Mouse (Mus musculus) adrenal gland, adult (tissue): Measurements from ENCODE around the gene Slc12a6.
A peak's percentile ranks its signal among the peaks of the same experiment; 100 is the strongest.

Source experiments
- DNase-seq, 2 experiments: peaks; one replicate each; pipeline ENCODE4 v3.0.0; 2022 to 2023; ENCODE audit warnings: low spot score in 1 of 2; ENCODE audit not compliant: inconsistent age in 2 of 2

Slc12a6 gene

DNA sequence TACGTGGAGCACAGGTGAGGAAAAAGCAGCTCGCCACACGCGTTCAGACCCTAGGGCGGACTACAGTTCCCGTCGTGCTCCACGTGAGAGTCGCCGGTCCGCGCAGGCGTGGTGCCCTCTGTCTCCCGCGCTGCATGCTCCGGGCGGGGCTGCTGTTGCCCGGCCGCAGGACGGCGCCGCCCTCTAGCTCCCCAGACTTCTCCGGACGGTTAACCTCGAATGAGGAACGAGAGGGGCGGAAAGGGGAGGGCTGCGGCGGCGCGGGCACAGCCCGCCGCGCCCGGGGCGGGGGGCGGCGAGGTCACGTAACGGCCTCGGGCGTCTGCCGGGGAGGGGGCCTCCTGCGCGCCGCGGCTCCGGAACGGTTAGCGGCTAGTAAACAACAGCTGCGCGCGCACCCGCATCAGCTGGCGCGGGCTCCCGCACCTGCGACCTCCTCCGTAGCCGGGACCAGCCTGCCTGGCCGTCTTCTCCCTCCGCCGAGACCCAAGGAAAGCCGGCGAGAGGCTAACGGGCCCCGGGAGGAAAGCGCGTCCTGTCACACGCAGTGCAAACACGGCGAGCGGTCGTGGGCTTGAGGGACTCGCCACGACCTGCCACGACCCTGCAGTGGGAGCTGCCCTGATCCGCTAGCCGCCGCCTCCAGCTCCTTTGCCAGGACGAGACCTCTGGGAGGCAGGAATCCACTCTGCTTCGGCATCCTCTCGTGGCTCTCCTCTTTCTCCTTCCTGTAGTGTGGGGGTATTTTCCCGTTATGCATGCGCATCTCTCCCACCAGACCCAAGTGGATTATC lies at the start of gene Slc12a6:
TSS of gene Slc12a6 (plus strand) at position 378 of the 794 bp plus-strand sequence.
- DNase-seq, result peak; percentile 95 to 97

DNA sequence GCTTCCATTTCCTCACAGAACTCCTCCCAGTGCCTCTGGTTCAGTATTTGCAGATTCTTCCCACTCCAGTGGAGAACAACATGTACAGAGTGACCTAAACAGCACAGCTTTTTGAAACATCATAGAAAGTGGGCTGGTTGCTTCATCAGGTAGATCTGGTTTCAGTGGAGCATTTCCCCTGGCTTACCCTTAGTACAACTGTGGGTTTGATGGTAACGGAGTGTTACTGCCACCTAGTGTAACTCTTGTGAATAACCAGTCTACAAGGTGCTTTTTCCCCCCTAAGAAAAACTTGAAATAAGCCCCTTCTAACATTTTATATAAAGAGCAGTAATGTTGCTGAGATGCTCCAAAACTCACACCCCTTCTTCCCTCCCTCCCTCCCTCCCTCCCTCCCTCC lies 49.6 kb upstream of the Slc12a6 start:
- peak in 1 of 2 experiments; percentile 63 for DNase-seq

DNA sequence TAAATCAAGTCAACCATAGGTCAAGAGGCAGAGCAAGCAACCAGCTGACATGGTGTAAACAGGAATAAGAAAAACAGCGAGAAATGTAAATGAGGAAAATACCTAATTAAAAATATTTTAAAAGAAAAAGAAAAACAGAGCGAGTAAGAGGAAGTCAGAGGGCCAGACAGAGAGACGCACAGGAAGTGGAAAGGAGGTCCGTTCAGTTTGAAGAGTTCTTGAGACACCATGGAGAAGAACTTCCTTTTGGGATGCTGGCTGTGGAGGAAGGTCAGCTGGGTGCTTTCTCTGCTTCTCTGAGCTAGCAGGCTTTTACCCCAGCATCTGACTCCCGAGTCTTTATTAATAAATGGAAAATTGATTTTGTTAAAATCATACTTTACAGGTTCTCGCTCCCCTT lies 48.0 kb upstream of the Slc12a6 start:
- DNase-seq, result no peak

DNA sequence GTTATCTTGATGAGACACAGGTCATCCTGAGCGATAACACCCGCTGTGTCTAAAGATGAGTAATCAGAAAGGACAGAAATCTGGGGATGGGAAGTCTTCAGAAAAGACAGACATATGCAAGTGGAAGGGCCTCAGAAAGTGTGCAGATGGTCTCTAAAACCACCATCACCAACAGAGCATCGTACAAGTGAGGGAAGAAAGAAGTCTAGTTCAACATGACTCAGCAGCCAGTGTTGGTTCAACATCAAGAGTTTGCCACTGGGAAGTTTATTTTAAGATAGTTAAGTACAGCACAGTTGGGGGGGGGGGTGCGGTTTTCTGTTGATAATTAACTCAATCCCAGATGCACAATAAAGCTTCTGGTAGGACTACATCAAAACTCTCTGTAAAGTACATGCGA lies 44.7 kb upstream of the Slc12a6 start:
- no peak for DNase-seq

DNA sequence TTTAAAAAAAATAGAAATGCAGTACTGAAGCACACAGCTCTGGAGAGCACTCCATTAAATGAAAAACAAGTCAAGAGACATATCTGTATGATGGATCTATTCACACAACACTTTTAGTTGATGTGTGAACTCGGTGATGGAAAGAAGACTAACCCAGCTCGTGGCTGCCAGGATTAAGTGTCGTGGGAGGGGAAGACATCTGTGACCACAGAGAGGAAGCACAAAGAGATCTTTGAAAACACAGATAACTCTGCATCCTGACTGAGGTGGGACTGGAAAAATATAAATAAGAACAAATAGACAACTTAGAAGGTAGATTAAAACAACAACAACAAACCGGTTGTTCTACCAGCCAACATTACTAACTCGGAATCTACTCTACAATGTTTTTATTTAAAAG lies 43.0 kb upstream of the Slc12a6 start:
- no peak for DNase-seq

DNA sequence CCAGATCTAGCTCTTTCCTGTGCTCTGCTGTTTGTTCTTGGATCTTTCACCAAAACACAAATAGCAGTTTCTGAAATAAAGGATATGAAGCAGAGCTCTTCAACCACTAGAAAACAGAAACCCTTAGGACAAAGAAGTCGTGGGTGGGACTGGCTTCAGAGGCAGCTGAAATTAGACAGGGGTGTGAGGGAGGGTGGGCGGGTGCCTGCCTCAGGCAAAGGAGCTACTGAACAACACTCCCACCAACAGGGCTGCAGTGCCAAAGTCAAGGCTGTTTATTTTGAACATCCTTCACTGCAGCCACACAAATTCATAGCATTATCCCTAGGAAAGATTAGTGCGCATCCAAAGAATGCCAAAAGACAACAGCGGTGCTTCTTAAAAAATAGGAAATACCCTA lies 41.3 kb upstream of the Slc12a6 start:
- no peak for DNase-seq

DNA sequence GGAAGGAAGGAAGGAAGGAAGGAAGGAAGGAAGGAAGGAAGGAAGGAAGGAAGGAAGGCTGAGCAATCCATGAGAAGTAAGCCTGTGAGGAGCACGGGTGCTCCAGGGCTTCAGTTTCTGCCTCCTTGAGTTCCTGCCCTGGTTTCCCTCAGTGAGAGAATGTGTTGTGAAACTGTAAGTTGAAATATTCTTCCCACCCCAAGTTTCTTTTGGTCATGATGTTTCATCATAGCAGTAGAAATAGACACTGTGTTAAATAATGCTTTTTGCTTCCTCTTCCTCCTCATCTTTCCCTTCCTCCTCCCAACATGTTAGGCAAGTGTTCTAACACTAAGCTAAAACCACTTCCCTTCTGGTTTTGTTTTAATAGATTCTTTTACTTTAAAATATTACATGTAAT lies 33.0 kb upstream of the Slc12a6 start:
- no peak for DNase-seq

DNA sequence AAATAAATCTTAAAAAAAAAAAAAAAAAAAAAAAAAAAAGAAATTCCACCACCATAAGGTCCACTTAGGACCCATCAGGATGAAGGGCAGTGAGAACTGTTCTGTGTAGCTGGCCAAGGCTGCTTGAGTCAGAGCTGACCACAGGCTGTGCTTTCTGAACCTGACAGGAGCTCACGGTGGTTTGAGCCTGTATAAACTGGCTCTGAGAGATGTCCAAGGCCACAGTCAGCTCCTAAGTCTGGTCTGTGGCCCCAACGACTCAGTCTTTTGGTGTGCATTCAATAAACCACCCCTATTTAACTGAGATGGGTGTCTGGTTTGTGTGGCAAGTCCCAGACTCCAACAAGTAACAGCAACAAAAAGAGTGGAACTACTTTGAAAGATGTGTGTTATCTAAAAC lies 29.0 kb upstream of the Slc12a6 start:
- DNase-seq, result peak; percentile 50 to 51

DNA sequence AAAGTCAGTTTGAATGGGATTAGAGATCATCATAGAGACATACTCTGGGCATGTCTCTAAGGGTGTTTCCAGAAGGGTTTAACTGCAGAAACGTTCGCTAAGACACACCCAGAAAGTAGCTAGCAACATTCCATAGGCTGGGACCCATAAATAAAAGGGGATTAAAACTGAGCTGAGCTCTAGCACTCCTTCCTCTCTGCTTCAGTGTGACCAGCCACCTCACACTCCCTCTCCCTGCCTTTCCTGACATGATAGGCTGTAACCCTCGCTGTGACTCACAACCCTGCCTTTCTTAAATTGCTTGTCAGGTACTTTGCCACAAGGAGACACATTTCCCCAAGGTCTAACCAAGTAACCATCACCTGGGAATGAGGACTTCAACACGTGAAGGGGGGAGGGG lies 27.6 kb upstream of the Slc12a6 start:
- DNase-seq, result peak in 1 of 2 experiments; percentile 46

DNA sequence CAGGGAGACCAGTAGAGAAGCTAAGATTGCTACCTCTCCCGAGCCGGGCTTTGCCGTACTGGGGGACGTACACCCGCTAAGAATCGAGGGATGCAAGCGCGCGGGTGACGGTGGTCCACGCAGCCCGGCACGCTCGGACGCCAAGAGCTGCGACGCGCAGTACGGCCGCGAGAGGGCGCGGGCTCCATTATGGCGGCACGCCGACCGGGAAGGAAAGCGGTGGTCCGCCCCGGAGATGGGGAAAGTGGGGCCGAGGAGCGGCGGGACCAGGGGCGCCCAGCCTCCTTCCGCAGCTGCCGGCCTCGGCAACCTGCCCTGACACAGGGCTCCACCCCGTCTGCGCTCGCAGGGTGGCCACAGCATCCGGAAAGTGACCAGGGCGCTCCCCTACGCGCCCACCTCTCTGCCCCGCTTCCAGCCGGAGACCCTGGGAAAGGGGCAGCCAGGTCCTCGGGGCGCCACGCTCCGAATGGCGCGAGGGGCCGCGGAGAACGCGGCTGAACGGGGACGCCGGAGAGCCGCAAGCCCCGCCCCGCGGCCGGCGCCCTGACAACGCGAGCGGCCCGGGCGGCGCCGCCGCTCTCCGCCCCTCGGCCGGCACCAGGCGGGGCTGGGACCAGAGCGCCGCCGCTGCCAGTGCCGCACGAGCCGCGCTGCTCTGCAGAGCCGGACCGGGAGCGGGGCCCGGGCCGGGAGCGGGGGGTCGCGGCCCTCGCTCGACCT lies 26.3 kb upstream of the Slc12a6 start, which contains the start of gene Lpcat4:
TSS of gene Lpcat4 (plus strand) at position 257 of the 723 bp plus-strand sequence.
- peak; percentile 85 to 93 for DNase-seq

DNA sequence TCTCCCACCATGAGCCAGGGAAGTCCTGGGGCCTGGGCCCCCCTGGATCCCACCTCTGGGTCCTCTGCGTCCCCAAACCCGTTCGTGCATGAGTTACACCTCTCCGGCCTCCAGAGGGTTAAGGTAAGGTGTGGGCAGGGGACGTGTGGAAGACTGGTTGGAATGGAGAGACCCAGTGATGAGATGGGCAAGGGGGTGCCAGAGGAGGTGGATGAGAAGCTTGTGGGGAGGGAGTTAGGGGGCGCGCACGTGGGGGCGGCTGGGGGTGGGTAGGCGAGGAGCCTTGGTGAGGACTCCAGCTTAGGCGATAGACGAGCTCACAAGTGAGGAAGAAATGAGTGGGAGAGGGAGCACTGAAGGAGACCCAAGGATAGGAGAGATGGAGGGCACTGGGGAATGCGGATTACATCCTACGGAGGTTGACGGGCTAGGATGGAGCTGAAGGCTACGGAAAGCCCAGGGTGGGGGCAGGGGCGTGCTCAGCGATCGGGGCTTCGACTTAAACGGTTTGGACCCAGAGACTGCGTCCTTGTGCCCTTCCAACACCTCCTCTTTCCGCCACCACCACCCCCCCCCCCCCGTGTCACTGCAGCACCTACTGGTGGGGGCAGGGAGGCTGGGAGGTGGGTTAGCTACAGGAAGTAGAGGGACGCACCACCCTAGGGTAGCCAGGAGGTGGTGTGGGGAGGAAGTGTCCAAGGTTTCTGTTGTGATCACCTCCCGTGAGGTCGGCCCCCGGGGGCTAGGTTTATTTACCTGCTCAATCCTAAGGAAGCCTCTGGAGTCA lies 25.5 kb upstream of the Slc12a6 start:
- peak in 1 of 2 experiments; percentile 45 for DNase-seq

DNA sequence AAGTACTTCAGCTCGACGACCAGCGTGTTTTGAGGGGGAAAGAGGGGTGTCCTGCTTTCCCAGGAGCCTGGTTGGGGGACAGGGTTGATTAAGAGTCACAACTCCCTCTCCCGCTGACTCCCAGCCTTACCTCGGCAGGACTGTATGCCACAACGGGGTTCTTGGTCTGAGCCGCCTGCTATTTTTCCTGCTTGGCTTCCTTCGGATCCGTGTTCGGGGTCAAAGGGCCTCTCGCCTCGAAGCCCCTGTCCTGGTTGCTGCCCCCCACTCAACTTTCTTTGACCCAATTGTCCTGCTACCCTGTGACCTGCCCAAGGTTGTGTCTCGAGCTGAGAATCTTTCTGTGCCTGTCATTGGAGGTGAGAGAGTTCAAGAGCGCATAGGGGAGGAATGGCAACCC lies 23.8 kb upstream of the Slc12a6 start:
- DNase-seq, result no peak

DNA sequence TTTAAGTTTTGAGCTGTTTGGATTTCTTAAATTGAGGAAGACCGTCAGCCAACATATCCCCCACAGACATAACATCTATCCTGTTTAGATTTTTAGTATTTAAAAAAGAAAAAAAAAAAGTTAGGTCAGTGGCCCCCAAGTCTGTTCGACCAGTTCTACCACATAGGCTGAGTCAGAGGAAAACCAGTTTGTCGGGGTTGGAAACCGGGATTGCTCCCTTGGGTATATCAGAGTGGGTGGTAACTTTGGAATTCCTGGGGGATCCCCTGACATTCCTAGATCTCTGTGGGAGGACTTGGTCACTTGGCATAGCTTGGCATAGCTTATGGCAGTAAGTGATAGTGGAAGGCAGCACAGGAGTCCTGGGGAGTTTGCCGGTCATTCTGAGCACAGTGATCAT lies 20.3 kb upstream of the Slc12a6 start:
- no peak for DNase-seq

DNA sequence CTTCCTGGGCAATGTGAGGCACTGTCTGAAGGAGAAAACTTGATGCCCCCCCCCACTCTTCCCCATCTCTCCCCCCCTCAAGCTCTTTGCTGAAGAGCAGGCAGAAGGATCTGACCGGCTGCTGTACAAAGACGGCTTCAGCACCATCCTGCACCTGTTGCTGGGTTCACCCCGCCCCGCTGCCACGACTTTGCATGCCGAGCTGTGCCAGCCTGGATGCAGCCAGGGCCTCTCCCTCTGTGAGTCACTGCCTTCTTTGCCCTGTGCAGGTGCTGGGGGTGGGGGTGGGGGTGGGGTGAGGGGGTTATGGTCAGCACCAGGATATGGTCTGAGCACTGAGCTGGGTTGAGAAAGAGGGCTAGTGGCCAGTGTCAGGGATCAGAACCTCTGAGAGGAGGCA lies 19.4 kb upstream of the Slc12a6 start:
- DNase-seq, result no peak

DNA sequence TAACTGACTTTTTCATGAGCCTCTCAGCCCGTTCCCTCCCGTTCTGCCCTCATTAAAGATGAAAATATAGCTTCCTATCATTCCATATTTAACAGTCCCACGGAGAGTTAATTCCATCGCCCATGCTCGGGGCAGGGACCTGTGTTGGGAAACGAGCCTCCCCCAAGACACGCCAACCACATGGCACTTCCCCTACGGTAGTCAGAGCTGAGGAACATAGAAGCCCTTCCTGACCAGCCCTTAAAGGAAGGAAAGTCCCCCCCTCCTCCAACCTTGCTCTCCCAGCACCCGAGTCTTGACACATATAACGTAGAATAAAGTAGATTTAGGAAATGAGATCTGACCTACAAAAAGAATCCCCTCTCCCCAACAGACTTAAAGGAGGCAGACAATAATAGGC lies 18.3 kb upstream of the Slc12a6 start:
- DNase-seq, result no peak

DNA sequence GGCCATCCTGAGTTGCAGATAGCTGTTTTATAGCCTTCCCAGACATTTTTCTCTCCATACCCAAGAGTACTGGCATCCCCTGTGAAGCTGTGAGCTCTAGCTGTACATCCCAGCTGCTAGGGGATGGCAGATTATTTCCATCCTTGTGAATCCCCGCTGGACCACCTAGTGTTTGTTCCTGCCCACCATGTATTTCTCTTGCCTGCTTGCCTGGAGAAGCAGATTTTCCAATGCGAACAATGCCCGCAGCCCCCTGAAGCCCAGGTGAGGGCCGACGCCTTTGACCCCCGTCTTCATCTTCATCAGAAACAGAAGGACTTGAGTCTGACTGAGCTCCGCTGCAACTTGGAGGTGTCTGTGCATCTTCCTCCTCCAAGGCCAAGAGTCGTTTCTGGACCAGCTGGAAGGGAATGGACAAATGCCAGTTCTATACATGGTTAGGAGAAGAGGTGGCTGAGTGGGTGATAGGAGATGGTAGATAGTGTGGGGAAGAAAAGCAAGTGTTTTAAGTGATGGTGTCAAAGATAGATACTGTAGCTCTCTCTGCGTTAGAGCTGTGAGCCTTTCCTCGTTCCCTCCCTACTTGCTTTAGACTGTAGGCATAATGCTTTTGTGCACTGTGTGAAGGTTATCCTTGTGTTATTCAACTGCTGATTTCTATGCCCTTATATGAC lies 15.7 kb upstream of the Slc12a6 start:
- no peak for DNase-seq

DNA sequence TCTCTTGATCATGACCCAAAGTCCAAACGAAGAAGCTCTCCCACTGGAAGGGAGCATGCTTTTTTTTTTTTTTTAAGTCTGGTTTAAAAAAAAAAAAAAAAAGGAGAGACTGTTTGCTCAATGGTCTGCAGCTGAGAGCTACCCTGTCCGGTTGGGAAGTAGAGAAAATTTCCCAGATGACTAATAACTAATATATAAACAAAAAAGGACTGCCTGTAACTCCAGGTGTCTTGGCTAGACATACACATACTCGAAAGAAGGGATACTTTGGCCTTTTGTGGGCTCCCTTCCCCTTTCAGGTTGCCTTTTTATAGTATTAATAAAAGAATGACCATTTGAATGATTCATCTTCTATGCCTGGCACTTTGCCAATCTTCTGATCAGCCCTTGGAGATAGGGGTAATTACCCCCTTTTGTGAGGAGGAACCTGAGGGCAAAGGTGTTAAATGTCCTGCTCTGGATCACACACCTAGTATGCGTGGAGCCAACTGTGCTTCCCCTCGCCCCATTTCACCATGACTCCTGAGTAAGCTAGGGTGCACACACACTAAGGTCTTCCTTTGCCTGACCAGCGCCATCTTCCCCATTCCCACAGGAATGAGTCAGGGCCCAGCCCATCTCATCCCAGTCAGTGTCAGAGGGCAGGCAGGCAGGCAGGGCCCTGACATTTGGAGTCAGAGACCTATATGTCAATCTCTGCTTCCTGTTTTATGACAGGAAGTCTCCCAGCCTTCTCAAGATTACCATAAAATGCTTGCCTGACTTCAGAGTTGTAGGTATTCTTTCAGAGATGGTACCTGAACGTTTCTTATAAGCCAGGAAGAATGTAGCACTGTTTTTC lies 10.7 kb upstream of the Slc12a6 start:
- DNase-seq, result peak; percentile 39 to 75

DNA sequence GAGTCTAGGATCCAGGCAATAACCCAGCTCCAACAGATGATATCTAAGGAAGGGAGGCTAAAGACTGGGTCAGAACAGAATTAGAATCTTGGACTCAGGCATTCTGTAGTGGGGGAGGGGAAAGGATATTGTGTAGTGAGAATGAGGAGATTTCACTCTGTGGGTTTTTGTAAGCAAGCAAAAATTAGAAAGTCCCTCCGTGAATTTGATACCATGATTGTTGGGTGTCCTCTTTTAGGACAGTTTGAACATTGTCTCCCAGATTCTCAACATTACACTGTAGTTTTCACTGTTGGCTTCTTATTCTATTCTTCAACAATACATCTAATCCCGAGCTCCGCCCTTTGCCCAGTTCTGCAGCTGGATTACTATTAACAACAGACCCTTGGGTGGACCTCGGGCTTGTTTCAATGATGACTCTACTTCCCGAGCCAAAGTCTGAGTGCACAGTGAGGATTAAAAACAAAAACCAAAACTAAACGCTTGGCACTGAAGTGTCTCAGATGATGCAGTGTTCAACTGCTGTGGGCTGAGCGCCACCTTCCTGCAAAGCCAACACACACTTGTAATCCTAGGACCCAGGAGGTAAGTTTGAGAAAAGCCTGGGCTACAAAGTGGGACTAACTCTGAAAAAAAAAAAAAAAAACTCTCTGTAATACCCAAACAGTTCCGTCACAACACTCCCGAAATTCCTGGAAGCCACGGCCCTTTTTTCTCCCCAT lies 6.2 kb upstream of the Slc12a6 start, which contains the start of gene Nutm1:
TSS of gene Nutm1 (minus strand) at position 51 of the 722 bp plus-strand sequence.
- DNase-seq, result no peak
